Mouse (Mus musculus) olfactory bulb, adult 2 months (tissue): ENCODE measurements around the gene Cobl.

Source experiments
- CTCF ChIP-seq: fragments of 200-500 bp; IDR thresholded peaks from 2 replicates; pipeline ENCODE4 v1.5.1; 2012; ENCODE audit warnings: low read depth, mild to moderate bottlenecking, low read length, moderate library complexity; ENCODE audit not compliant: insufficient read depth
- POLR2A ChIP-seq: fragments of 200-500 bp; IDR thresholded peaks from 2 replicates; pipeline ENCODE4 v1.6.1; 2012; ENCODE audit warnings: mild to moderate bottlenecking, low read depth, low read length, moderate library complexity; ENCODE audit not compliant: insufficient read depth

GRCm38 (mm10) chr11:12435905-12436304 lies 28.9 kb downstream of the Cobl start:
- TF ChIP-seq POLR2A (no peak), CTCF (no peak)
